Mouse (Mus musculus) retina, postnatal 7 days (tissue): ENCODE data around the gene Lmod3.

Experiments
- DNase-seq: peaks from one replicate; pipeline ENCODE4 v3.0.0-alpha.2; 2012; ENCODE audit warnings: low read depth, low spot score

The Lmod3 gene

DNA sequence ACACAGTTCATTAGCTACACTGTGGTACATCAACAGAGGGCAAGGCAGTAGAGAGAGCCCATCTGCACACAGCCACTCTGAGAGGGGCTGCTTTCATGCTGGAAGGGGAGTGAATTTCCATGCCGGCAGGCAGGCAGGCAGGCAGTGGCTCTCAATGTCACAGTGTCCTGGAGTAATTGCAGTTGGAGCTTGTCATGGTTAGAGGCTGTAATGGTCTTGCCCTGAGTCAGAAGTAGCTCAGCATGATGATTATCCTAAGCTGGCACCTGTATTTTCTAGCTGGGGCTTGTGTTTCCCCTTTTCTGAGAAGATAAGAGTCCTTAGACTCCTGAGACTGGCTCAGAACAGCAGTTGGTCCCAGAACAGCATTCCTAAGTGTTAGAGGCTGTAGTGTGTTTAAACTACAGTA, 26.5 kb downstream of the Lmod3 start:
- no peak for DNase-seq

- no peak for DNase-seq
Observed at GRCm38 (mm10) chr6:97224505-97224904, 28.1 kb downstream of the Lmod3 start.

DNA sequence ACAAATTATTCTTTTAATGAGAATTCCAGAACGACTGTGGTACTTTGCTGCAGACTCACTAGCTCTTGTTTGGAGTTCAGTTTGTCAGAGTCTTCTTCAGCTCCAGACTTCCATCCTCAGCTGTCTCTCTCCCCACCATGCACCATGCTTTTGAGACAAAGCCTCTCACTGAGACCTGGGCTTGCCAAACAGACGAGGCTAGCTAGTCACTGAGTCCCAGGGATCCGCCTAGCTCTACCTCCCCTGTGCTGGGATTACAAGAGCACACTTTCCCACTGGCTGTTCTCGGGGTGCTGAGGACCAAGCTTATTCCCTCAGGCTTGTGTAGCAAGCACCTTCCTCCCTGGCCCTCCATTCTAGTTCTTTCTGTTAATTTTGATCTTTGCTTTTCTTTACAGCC, 29.0 kb downstream of the Lmod3 start:
- no peak for DNase-seq

- no peak for DNase-seq
Observed at GRCm38 (mm10) chr6:97222931-97223467, 29.6 kb downstream of the Lmod3 start.

DNA sequence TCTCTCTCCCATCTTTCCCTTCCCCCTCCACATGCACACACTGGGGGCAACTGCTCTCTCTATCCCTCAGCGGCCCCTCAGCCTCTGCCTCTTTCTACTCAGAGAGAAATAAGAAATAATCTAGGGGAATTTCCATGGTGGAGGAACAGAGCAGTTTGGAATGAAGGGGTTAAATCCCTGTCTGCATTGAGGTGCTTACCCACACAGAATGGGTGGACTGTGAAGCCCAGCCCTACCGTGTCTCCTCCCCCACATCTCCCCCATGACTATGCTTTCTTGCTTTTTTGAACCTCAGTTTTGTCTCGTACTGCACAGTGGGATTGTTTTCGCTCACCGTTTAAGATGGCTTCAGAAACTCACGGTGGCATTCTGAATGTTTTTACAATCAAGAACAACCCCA, 30.2 kb downstream of the Lmod3 start:
- DNase-seq, result no peak

DNA sequence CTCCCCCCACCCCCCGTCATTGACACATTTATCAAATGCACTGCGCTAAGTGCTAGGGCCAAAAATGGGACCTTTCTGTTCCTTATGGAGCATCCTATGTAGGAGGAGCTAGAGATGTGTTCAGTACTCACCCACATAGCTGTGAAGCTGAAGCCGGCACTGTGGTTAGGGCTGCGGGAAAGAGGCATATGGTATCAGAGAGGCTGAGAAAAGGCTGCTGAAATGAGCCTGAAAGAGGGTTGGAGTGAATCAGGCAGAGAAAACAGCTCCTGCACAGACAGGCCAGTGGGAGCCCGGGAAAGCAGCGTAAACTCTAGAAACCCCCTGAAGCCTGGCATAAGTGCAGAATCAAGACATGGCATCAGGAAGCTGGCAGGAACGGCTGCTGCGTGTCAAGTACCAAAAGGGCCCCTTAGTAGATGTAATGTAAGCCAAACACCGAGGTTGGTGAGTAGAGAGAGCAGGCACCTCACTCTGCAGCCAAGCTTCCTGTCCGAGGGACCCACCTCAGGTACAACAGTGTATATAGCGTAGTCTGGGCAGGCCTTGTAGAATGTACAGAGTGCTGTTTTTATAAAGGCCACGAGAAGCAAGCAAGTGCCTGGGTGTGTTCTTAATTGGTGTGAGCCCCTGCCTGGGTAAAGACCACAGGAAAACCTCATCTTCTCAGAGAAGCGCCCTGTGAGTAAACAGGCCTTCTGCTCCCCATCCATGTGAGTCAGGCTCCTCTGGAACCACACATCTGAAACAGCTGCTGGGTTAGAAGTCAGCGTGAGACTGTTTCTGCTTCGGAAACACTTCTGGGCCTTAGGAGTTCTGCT, 31.1 kb downstream of the Lmod3 start:
- DNase-seq, result no peak

DNA sequence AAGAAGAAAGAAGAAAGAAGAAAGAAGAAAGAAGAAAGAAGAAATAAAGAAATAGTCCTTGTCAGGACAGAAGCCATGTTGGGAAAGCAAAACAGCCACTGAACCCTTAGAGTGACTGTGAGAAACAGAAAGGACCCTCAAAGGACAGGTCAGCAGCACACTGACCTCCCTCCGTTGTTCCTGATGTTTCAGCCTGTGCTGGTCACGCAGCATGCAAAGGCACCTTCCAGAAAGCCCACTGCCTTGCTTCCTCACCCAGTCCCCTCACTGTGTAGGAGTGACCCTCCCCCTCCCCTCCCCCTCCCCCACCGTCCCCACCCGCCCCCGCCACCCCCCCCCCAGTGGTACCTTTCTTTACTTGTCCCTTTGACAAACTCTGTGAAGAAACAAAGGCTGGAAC, 31.9 kb downstream of the Lmod3 start:
- no peak for DNase-seq

GRCm38 (mm10) chr6:97216154-97216821, 36.3 kb downstream of the Lmod3 start:
- no peak for DNase-seq

DNA sequence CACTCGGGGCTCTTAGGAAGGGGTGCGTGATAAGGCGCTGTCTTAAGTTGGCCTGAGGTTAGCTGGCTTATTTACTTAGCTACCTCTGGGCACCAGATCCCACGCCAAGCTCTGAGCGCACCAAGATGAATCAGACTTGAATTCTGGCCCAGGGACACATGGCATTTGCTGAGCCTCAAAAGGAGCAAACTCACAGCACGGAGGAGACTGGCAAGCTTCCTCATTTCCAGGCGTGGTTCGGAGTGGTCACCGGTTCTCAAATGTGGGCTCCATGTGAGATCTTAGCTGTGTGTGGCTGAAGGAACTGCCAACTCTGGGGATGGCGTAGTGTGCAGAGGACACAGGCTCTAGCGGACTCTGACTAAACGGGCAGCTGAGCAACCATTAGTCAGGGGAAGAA, 40.6 kb downstream of the Lmod3 start:
- no peak for DNase-seq

DNA sequence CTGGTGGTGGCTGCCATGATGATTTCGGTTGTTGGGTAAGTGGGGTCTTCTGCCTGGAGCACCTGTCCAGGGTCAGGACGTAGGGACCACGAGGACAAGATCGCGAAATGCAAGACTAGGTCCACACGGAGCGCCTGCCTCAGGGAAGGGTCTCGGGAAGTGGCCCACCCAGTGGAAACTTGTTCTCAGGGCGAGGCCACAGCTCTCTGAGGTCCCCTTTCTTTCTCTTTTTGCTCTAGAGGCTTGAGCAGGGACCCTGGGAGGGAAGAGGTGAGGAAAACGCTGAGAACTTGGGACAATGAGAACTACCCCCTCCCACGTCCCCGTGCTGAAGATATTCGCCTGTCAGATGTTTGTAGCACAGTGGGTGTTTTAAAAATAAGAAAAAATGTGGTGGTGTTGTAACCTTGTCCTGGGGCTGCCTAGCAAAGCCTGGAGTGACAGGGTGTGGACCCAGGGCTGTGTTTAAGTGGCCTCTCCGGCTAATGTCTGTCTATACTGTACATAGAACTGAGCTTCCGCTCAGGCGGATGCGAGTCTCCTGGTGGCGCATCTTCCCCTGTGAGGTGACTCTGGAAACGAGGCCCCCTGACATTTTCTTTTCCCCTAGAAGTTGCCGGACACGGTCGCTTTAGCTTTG, 41.5 kb downstream of the Lmod3 start:
- no peak for DNase-seq

DNA sequence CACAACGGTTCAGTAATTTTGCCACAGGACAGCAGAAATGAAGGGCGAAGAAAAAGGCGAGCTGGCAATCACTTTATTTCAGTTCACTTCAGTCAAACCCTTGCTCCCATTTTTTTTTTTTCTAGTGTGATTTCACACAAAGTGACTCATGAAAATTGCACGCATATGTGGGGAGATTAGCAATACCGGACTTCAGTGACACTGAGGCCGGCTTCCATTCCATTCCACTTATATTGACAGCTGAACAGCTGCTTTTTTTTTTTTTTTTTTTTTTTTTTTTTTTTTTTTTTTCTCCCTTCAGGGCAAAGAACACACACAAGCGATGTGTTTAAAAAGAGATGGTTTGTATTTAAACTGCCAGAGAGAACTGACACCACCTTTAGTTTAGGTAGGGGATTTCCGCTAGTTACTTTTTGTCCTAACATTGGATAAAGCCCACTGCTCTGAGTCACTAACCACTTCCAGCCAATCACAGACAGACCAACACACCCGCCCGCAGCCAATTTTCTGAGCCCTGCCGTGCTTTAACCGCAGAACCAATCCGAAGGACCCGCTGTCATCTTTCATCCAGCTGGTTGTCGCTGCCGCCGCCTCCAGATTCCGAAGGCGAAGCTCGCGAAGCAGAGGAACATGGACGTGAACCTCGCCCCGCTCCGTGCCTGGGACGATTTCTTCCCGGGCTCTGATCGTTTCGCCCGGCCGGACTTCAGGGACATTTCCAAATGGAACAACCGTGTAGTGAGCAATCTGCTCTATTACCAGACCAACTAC, 42.2 kb downstream of the Lmod3 start, which contains the start of gene Arl6ip5:
Gene Arl6ip5, plus strand, starts transcription at position 499 of the 771 bp plus-strand sequence.
- peak; percentile 71 for DNase-seq

DNA sequence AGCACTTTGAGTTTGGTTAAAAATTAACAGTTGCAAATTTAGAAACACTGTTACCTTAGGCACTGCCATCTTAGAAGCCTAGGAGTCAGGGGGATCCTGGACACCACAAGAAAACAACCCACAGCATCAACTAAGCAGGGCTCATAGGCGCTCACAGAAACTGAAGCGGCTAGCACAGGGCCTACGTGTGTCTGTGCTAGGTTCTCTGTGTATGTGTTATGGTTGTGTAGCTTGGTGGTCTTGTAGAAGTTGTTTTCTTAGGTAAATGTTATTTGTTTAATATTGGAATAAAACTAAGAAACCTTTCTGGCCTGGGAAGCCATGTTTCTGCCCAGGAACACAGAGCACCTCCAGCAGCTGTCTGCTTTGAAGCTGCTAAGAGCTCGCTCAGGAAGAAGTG, 42.8 kb downstream of the Lmod3 start:
- DNase-seq, result no peak

GRCm38 (mm10) chr6:97209201-97209600, 43.4 kb downstream of the Lmod3 start:
- no peak for DNase-seq

- no peak for DNase-seq
Observed at GRCm38 (mm10) chr6:97208406-97208805, 44.2 kb downstream of the Lmod3 start.

DNA sequence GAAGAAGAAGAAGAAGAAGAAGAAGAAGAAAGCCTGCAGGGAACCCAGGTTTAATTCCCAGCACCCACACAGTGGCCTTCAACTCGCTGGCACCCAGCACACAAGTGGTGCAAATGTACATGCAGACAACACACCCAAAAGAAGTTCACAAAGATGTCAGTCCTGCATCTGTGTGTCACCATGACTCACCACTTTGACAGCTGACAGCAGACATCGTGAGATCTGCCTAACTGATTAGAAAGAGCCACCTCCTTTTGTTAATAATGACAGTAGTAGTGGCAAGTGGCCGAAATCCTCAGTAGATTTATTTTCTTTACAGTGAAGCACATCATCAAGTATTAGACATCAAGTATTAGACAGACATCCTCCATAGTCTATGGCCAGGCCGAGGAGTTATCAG, 45.5 kb downstream of the Lmod3 start:
- DNase-seq, result no peak

DNA sequence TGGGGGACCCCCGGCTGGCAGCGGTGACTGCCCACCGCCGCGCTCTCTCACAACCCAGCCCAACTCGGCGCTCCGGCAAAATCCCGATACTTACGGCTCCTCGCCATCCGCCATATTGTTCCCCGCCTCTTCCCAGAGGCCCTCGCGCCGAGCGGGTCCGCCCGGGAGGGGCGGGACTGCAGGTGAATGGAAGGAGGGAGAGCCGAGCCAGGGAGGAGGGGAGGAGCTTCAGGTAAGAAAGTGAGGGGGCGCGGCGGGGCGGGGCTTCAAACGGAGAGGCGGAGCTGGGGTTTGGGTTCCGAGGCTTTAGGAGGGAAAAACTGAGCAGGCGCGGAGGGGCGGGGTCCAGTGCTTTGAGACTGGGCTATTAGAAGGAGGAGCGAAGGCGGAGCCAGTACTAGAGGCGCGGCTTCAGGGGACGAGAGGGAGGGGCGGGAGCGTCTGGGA, 47.1 kb downstream of the Lmod3 start, which contains the start of gene Uba3:
Gene Uba3, minus strand, starts transcription at position 209 of the 447 bp plus-strand sequence.
- peak; percentile 100 for DNase-seq

- DNase-seq, result no peak
Observed at GRCm38 (mm10) chr6:97204952-97205351, 47.6 kb downstream of the Lmod3 start.

- DNase-seq, result no peak
Observed at GRCm38 (mm10) chr6:97204252-97204869, 48.2 kb downstream of the Lmod3 start.

GRCm38 (mm10) chr6:97202477-97202876, 50.1 kb downstream of the Lmod3 start:
- DNase-seq, result no peak

DNA sequence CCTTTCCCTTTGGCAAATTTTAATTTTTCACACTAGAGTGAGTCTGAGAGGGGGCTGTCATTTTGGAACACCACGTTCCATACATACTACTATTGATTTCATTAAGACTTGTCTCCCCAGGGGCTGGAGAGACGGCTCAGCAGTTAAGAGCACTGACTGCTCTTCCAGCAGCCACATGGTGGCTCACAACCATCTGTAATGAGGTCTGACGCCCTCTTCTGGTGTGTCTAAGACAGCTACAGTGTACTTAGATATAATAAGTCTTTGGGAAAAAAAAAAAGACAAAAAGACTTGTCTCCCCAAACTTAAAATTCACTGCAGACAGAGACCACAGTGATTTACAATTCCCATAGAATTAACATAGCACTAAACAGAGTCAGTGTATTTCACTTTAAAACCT, 52.1 kb downstream of the Lmod3 start:
- no peak for DNase-seq
